Mouse (Mus musculus) midbrain, embryonic 14.5 days (tissue): ENCODE measurements around the gene Sik1. TPM values are rescaled to one million over a fixed set of nuclear protein-coding genes. Genes with fewer than 3 reads are reported as not detected.

Experiments
- ATAC-seq: fragments of 200-750 bp; cut with Nextera tagmentation; 2 replicates; pipeline ENCODE4 v1.8.0; 2017; ENCODE audit warnings: moderate number of reproducible peaks, moderate library complexity; ENCODE audit not compliant: low FRiP score, low TSS enrichment
- DNase-seq: peaks from one replicate; pipeline ENCODE4 v3.0.0-alpha.2; 2015
- H3K27ac ChIP-seq: fragments of 300-500 bp; sonication (generic); replicated peaks from 2 replicates; pipeline ENCODE4 v1.5.1; 2014; ENCODE audit warnings: mild to moderate bottlenecking, low read depth, low read length, moderate library complexity
- H3K27me3 ChIP-seq: fragments of 300-500 bp; sonication (generic); 2 replicates; pipeline ENCODE4 v1.6.1; 2014; ENCODE audit warnings: low read length, control low read depth, mixed read lengths; ENCODE audit not compliant: control insufficient read depth, insufficient read depth
- H3K36me3 ChIP-seq: fragments of 300-500 bp; sonication (generic); 2 replicates; pipeline ENCODE4 v1.6.1; 2014; ENCODE audit warnings: low read length, control low read depth; ENCODE audit not compliant: control insufficient read depth, insufficient read depth
- H3K4me1 ChIP-seq: fragments of 300-500 bp; sonication (generic); 2 replicates; pipeline ENCODE4 v1.6.1; 2014; ENCODE audit warnings: mild to moderate bottlenecking, antibody characterized with exemption, low read length, control low read depth; ENCODE audit not compliant: control insufficient read depth, insufficient read depth
- H3K4me2 ChIP-seq: fragments of 300-500 bp; sonication (generic); 2 replicates; pipeline ENCODE4 v1.6.1; 2014; ENCODE audit warnings: mild to moderate bottlenecking, low read length, moderate library complexity
- H3K4me3 ChIP-seq: fragments of 300-500 bp; sonication (generic); replicated peaks from 2 replicates; pipeline ENCODE4 v1.5.1; 2014; ENCODE audit warnings: low read depth, low read length
- H3K9ac ChIP-seq: fragments of 300-500 bp; sonication (generic); replicated peaks from 2 replicates; pipeline ENCODE4 v1.6.1; 2014; ENCODE audit warnings: mild to moderate bottlenecking, low read length, moderate library complexity
- H3K9me3 ChIP-seq: fragments of 300-500 bp; sonication (generic); 2 replicates; pipeline ENCODE4 v1.6.1; 2016; ENCODE audit warnings: low read length, control low read depth, mixed read lengths; ENCODE audit not compliant: control insufficient read depth
- WGBS: fragments of 180-500 bp; shearing (Covaris S2); extraction: QIAGEN DNeasy Blood & Tissue Kit; methylation state at CpG from one replicate; pipeline ENCODE4 v1.1.7; 2014; 5-methylcytosine and 5-hydroxymethylcytosine counted together
- polyA plus RNA-seq: library from polyadenylated mRNA; unstranded; fragments of >200 nt; fragmentation: Nextera tagmentation; extraction: Ambion mirVana; gene quantifications from 2 replicates; pipeline ENCODE4 v1.2.1, GENCODE M21; 2014

Gene Sik1
- polyA plus RNA-seq, 1 experiment from 2014 or later = 19.3 TPM

DNA sequence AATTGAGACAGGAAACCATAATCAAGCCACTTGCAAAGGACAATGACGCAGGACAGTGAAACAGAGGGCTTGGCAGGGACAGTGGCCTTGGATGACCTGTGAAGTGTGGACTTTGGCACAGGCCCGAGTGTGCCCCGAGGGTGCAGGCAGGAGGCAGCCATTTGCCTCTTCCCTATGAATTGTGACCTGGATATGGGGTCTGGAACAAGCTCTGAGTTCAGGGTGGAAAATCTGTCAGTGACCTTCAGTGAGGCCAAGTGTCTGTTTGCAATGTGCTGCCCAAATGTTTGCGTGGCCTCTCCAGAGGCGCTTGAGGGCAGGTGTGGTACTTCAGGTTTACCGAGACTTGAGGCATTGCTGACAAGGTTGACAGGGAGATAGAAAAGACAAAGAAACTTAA, 6.5 kb upstream of the Sik1 start:
- Histone ChIP-seq H3K36me3 (no peaks in the 10 kb centered on the region), H3K27ac (no peak overlapping the region), H3K4me2 (no peak overlapping the region), H3K9ac (no peak overlapping the region), H3K4me1 (no peaks in the 10 kb centered on the region), H3K27me3 (no peaks in the 10 kb centered on the region), H3K4me3 (no peak overlapping the region), H3K9me3 (no peaks in the 10 kb centered on the region)
- DNase-seq (no peak), ATAC-seq (no peak)
- WGBS = 90% methylated on average over 6 of the region's 6 CpGs

DNA sequence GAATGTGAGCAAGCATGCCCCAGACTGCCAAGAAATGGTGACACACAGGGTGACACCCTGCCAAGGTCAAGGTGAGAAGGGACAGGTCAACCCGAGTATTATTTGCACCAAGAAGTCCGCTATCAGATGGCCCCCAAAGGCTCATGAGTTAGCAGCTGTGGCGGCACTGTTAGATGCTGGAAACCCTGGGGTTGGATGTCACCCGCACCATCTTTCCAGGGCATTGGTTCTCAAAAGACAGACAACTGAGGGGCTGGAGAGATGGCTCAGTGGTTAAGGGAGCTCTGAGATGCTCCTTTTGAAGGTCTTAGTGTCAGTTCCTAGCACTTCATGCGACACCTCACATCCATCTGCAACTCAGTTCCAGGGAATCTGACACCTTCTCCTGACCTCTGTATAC, 6.1 kb upstream of the Sik1 start:
- Histone ChIP-seq H3K4me1 (0 out of 2 replicates have a peak, but pooled peaks cover under 1% of the 10 kb centered on the region), H3K4me2 (no peak overlapping the region), H3K27me3 (no peaks in the 10 kb centered on the region), H3K27ac (no peak overlapping the region), H3K9me3 (no peaks in the 10 kb centered on the region), H3K4me3 (no peak overlapping the region), H3K9ac (no peak overlapping the region), H3K36me3 (no peaks in the 10 kb centered on the region)
- no peak for ATAC-seq
- DNase-seq = no peak
- 91% methylated on average over 5 of the region's 5 CpGs for WGBS

DNA sequence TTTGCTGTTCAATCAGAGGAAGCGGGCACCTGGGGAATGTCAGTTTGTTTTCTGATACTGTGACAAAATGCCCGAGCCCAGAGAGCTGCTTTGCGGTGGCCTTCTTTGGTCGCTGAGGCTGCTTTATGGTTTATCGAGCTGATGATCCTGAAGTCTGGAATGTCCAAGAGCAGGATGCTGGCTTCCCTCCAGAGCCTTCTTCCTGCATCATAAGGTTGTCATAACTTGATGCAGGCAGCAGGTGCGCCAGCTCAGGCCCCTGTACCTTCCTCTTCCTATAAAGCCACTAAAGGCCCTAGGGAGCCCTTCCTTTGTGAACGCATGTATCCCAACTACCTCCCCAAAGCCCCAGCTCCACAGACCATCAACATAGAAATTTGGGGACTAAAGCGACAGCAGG, 5.3 kb upstream of the Sik1 start:
- H3K4me3 ChIP-seq = no peak overlapping the region
- ATAC-seq = no peak
- 91% methylated on average over 8 of the region's 8 CpGs for WGBS
- no peak overlapping the region for H3K9ac ChIP-seq
- no peaks in the 10 kb centered on the region for H3K9me3 ChIP-seq
- no peak overlapping the region for H3K4me2 ChIP-seq
- no peaks in the 10 kb centered on the region for H3K27me3 ChIP-seq
- no peak for DNase-seq
- no peak overlapping the region for H3K27ac ChIP-seq
- H3K36me3 ChIP-seq = no peaks in the 10 kb centered on the region
- H3K4me1 ChIP-seq = peaks cover 7% of the 10 kb centered on the region; the same call in 1 of the 2 replicates

DNA sequence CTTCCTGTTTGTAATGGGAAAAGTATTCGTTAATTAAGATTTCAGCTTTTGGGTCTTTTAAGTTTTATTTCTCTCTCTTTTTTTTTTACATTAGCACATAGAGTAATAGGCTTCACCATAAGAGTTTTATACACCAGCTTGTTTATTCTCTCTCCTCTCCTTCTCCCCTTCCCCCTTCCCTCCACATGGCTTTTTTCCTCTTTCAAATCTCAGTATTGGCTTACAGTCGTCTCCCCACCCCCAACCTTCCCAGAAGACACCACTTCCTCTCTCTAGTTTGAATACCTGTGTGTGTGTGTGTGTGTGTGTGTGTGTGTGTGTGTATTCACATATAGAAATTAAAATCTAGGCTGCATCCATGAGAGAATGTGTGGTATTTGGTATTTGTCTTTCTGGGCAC, 3.8 kb upstream of the Sik1 start:
- H3K36me3 ChIP-seq = no peaks in the 10 kb centered on the region
- WGBS = 62% methylated on average over 2 of the region's 2 CpGs
- H3K9ac ChIP-seq = no peak overlapping the region
- ATAC-seq (no peak), DNase-seq (no peak)
- no peak overlapping the region for H3K27ac ChIP-seq
- no peak overlapping the region for H3K4me2 ChIP-seq
- peaks cover 7% of the 10 kb centered on the region; the same call in 1 of the 2 replicates for H3K4me1 ChIP-seq
- no peak overlapping the region for H3K4me3 ChIP-seq
- no peaks in the 10 kb centered on the region for H3K27me3 ChIP-seq
- H3K9me3 ChIP-seq = no peaks in the 10 kb centered on the region

DNA sequence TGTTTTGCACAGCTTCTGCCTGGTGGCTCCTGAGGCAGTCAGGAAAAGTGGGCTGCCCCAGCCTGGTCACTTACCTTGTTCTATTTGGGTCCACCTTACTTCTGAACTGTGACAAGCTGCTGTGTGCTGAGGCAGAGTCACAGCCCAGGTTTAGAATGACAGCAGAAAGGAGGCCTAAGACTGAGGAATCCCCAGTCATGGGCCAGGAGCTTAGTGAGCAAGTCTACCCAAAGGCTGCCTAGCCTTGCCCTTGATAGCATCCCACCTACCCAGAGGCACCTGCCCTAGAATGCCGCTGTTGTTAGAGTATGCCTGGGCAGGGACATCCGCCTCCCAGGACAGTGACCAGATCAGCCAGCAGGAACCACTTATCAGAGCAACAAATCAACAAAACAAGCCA, 3.2 kb upstream of the Sik1 start:
- DNase-seq = no peak
- H3K36me3 ChIP-seq = peaks cover 2% of the 10 kb centered on the region; the same call in 1 of the 2 replicates
- 93% methylated on average over 2 of the region's 2 CpGs for WGBS

DNA sequence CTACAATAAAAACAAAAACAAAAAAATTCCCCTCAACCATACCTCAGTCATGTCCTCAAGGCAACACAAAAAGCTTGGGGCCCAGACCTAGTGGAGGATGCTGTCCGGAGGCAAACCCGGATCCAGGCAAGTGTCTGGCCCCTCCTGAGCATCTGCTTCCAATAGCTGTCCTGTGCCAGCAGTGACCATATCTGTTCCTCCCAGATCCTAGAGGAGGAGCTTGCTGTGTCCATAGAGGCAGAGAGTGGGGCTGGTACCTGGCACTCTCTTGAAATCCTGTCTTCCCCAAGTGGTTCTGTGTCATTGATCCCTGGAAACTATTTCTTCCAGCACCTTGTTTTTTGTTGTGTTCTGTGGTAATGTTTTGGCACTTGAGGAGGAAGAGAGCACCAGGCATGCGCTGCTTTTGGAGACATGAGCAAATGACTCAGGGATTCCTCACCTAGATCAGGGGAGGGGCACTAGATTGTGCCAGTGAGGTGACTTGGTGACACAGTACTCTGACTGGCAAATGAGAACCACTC, 2.4 kb upstream of the Sik1 start:
- Histone ChIP-seq H3K9me3 (no peaks in the 10 kb centered on the region), H3K27ac (no peak overlapping the region), H3K4me3 (no peak overlapping the region), H3K9ac (no peak overlapping the region), H3K36me3 (peaks cover 5% of the 10 kb centered on the region; the same call in 1 of the 2 replicates), H3K4me2 (no peak overlapping the region), H3K4me1 (peaks cover 18% of the 10 kb centered on the region), H3K27me3 (no peaks in the 10 kb centered on the region)
- DNase-seq (no peak), ATAC-seq (no peak)
- WGBS = 95% methylated on average over 3 of the region's 3 CpGs

More for the DNA sequence above, 3.2 kb upstream of the Sik1 start:
- H3K9ac ChIP-seq = no peak overlapping the region
- no peaks in the 10 kb centered on the region for H3K9me3 ChIP-seq
- H3K27ac ChIP-seq = no peak overlapping the region
- H3K27me3 ChIP-seq = no peaks in the 10 kb centered on the region
- no peak for ATAC-seq
- H3K4me2 ChIP-seq = no peak overlapping the region
- peaks cover 9% of the 10 kb centered on the region; the same call in 1 of the 2 replicates for H3K4me1 ChIP-seq
- H3K4me3 ChIP-seq = no peak overlapping the region

DNA sequence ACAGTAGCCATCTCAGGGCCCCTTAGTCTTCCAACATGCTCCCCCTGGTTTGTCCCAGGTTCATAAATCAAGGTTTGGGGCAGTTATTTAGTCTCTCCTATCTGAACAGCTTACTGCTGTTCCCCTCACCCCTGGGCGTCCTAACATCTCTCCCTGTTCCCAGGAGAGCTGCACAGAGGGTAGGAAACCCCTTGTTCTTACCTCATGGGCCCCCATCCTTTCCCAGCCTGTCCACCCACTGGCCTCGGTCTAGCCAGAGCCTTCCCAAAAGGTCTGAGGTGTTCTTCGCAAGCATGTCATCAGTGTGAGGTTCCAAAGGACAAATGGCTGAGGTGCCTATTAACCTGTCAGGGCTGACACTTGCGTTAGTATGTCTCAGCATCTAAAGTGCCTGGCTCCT, 1.6 kb upstream of the Sik1 start:
- Histone ChIP-seq H3K9me3 (no peaks in the 10 kb centered on the region), H3K4me2 (no peak overlapping the region), H3K36me3 (peaks cover 5% of the 10 kb centered on the region; the same call in 1 of the 2 replicates), H3K27me3 (no peaks in the 10 kb centered on the region), H3K27ac (0 out of 2 replicates have a peak overlapping the region, but pooled peaks have one; percentile 55), H3K4me3 (no peak overlapping the region), H3K9ac (no peak overlapping the region), H3K4me1 (peaks cover 23% of the 10 kb centered on the region)
- DNase-seq (no peak), ATAC-seq (no peak)
- WGBS = 89% methylated on average over 4 of the region's 4 CpGs

DNA sequence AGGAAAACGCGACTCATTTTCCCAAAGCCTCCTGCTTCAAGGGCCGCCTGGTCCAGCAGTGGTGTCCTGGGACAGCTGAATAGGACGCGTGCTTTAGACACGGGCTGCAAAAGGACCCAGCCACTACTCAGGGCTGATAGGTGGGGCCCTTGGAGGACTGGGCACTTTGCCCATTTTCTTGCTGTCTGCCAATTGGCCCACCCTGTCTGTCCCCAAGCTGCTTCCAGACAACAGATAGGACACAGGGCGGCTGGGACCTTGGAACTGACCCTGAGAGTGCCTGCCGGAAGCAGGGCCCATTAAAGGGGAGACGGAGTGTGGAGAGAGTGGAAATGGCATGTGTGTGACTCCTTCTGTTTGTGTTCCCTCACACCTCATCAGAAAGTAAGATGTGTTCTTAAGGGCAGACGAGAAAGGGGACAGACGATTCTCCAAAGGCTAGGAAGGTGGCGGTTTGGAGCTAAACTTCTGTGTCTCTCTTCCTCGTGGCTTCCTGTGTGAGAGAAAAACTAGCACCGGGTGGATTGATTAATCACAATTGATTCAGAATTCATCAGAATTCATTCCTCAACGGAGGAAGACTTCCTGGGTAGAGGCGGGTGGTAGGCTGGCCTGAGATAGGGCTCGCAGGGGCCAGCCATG, 1.0 kb upstream of the Sik1 start:
- H3K27ac ChIP-seq = peak overlapping the region; percentile 55
- H3K4me1 ChIP-seq = peaks cover 23% of the 10 kb centered on the region
- peak overlapping the region; percentile 71 for H3K4me2 ChIP-seq
- peak overlapping the region; percentile 86 for H3K4me3 ChIP-seq
- 38% methylated on average over 17 of the region's 17 CpGs for WGBS
- peak overlapping the region; percentile 39; the same call in 1 of the 2 replicates for H3K9ac ChIP-seq
- H3K36me3 ChIP-seq = peaks cover 7% of the 10 kb centered on the region; the same call in 1 of the 2 replicates
- DNase-seq (peak; percentile 75), ATAC-seq (peak; percentile 35; the same call in 1 of the 2 replicates)
- H3K9me3 ChIP-seq = no peaks in the 10 kb centered on the region
- no peaks in the 10 kb centered on the region for H3K27me3 ChIP-seq
